28 mouse cellular contexts compared by ENCODE assay signal in the genomic region with DNA sequence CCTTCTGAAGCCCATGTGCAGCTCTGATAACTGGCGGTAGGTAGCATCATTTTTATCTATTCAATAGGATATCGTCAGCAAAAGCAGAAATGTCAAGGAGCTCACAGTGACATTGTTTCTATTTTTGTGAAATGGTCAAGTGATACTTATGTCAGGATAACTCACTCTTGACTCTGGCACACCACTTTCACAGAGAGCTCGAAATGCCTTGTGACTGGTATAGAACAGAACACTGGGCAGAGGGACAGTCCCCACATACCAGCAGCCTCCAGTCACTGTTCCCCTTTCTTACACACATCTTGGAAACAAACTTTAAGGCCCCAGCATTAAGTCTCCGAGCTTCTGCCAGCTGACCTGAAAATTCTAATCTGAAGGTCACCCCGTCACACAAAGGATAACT.
DNase-seq lines count a peak whose midpoint lies in the region; ATAC-seq and TF ChIP-seq lines count a peak whose summit lies in the region.
"Had no signal": no experiment of that assay in that cellular context is flagged by ENCODE, and none has a peak within 500 bp of the region (broad histone marks: within the 10 kb centered on the region; RNA-seq: fewer than 3 reads in every experiment).

No protein-coding gene starts in this region.

- no peaks in the 10 kb centered on the region for H3K27me3 ChIP-seq in heart, embryonic 10.5 days (ENCODE audit: insufficient read depth, poor library complexity, severe bottlenecking)
- no peaks in the 10 kb centered on the region for H3K27me3 ChIP-seq in heart, adult 2 months (ENCODE audit: control insufficient read depth, insufficient read depth, low read length)
- no peaks in the 10 kb centered on the region for H3K27me3 ChIP-seq in heart, embryonic 14.5 days (ENCODE audit: control insufficient read depth, insufficient read depth, low read length)
- H3K27me3 ChIP-seq in heart, postnatal 0 days (ENCODE audit: control insufficient read depth, insufficient read depth, low read length) = no peaks in the 10 kb centered on the region
- no peaks in the 10 kb centered on the region for H3K27me3 ChIP-seq in heart, embryonic 11.5 days (ENCODE audit: control insufficient read depth, insufficient read depth, low read length)
- H3K27me3 ChIP-seq: CH12.LX; embryonic facial prominence, embryonic 12.5 days; embryonic facial prominence, embryonic 15.5 days; forebrain, embryonic 12.5 days; forebrain, embryonic 15.5 days; hindbrain, embryonic 12.5 days; hindbrain, embryonic 15.5 days had no signal

- H3K9me3 ChIP-seq in heart, embryonic 10.5 days = no peaks in the 10 kb centered on the region
- H3K9me3 ChIP-seq in heart, embryonic 14.5 days (ENCODE audit: control insufficient read depth, low read length) = no peaks in the 10 kb centered on the region
- no peaks in the 10 kb centered on the region for H3K9me3 ChIP-seq in heart, postnatal 0 days (replicated peaks; ENCODE audit: control insufficient read depth, low read length)
- H3K9me3 ChIP-seq in heart, embryonic 11.5 days (replicated peaks; ENCODE audit: control insufficient read depth, low read length) = no peaks in the 10 kb centered on the region
- H3K9me3 ChIP-seq: embryonic facial prominence, embryonic 12.5 days; embryonic facial prominence, embryonic 15.5 days; forebrain, embryonic 12.5 days; forebrain, embryonic 15.5 days; hindbrain, embryonic 12.5 days; hindbrain, embryonic 15.5 days had no signal

- H3K79me2 ChIP-seq in heart, adult 2 months (replicated peaks; ENCODE audit: control insufficient read depth, insufficient read depth, low read length) = no peaks in the 10 kb centered on the region

- H3K4me1 ChIP-seq in heart, embryonic 10.5 days = peaks cover 11% of the 10 kb centered on the region; the same call in 1 of the 2 replicates
- no peaks in the 10 kb centered on the region for H3K4me1 ChIP-seq in heart, adult 2 months (ENCODE audit: control insufficient read depth, insufficient read depth, low read length)
- peaks cover 7 to 20% of the 10 kb centered on the region in 2 experiments; a peak in 3 of 4 replicates for H3K4me1 ChIP-seq in heart, embryonic 14.5 days (ENCODE audit: control insufficient read depth in 2 of 2, insufficient read depth in 2 of 2, low read length in 2 of 2)
- H3K4me1 ChIP-seq in heart, postnatal 0 days (ENCODE audit: control insufficient read depth, insufficient read depth) = 0 out of 2 replicates have a peak, but pooled peaks cover 9% of the 10 kb centered on the region
- no peaks in the 10 kb centered on the region for H3K4me1 ChIP-seq in heart, embryonic 11.5 days (ENCODE audit: control insufficient read depth, insufficient read depth, low read length)
- H3K4me1 ChIP-seq: embryonic facial prominence, embryonic 12.5 days; embryonic facial prominence, embryonic 15.5 days; forebrain, embryonic 12.5 days; forebrain, embryonic 15.5 days; hindbrain, embryonic 12.5 days; hindbrain, embryonic 15.5 days had no signal

- ATAC-seq in heart, embryonic 14.5 days (ENCODE audit: insufficient number of reproducible peaks, insufficient read depth, low FRiP score, low read depth) = peak; percentile 73; the same call in 1 of the 2 replicates
- ATAC-seq in heart, postnatal 0 days (ENCODE audit: insufficient read depth, low read depth) = peak; percentile 82
- ATAC-seq in heart, embryonic 11.5 days (replicated peaks; ENCODE audit: insufficient number of reproducible peaks, low FRiP score, low TSS enrichment) = no peak
- ATAC-seq: forebrain, embryonic 15.5 days; intestine, postnatal 0 days; Patski had no signal

- intact Hi-C loops in heart, adult 2 months (cut with DNase I) = no loop called here
- intact Hi-C loops in heart, postnatal 14 days (cut with DNase I) = no loop called here

- whole genome bisulfite sequencing in heart, embryonic 10.5 days = 41% methylated on average over 5 of the region's 5 CpGs
- 55% methylated on average over 5 of the region's 5 CpGs for whole genome bisulfite sequencing in heart, adult 2 months
- 34% methylated on average over 5 of the region's 5 CpGs for whole genome bisulfite sequencing in heart, embryonic 14.5 days
- 42% methylated on average over 5 of the region's 5 CpGs for WGBS in heart, postnatal 0 days
- WGBS in heart, embryonic 11.5 days (ENCODE audit: insufficient replicate concordance) = 55% methylated on average over 5 of the region's 5 CpGs

- peak; percentile 27 for DNase-seq in adrenal gland, adult 2 months
- no peak for DNase-seq in adrenal gland, adult 8-10 months
- no peak for DNase-seq in heart, embryonic 10.5 days (ENCODE audit: low spot score)
- DNase-seq in heart, adult 2 months = no peak
- no peak for DNase-seq in heart, postnatal 14 days
- DNase-seq in heart, postnatal 0 days (ENCODE audit: low spot score) = peak; percentile 75
- DNase-seq: adrenal gland, postnatal 10 days; B cell, adult 2 months; cerebellum, adult 11 months; cerebellum, adult 2 months; cerebellum, adult 9-11 months; cerebellum, postnatal 25 days; gastrocnemius, postnatal 10 days; gastrocnemius, postnatal 36 days; kidney, adult 2 months had no signal

- peak overlapping the region; percentile 59; the same call in 1 of the 2 replicates for H3K27ac ChIP-seq in heart, embryonic 10.5 days
- no peak overlapping the region for H3K27ac ChIP-seq in heart, adult 2 months
- peak overlapping the region; percentile 56 to 66 for H3K27ac ChIP-seq in heart, embryonic 14.5 days (replicated peaks in 1 of 2; ENCODE audit: control insufficient read depth in 1 of 2, insufficient read depth in 1 of 2, low read depth in 2 of 2, low read length in 2 of 2)
- peak overlapping the region; percentile 31; the same call in 1 of the 2 replicates for H3K27ac ChIP-seq in heart, postnatal 0 days (ENCODE audit: low read depth)
- H3K27ac ChIP-seq in heart, embryonic 11.5 days (ENCODE audit: low read depth, low read length) = no peak overlapping the region
- H3K27ac ChIP-seq: embryonic facial prominence, embryonic 12.5 days; embryonic facial prominence, embryonic 15.5 days; forebrain, embryonic 12.5 days; forebrain, embryonic 15.5 days; hindbrain, embryonic 12.5 days; hindbrain, embryonic 15.5 days; kidney, postnatal 0 days had no signal

- H3K36me3 ChIP-seq in heart, embryonic 10.5 days = no peaks in the 10 kb centered on the region
- H3K36me3 ChIP-seq in heart, adult 2 months (ENCODE audit: control insufficient read depth, insufficient read depth, low read length) = no peaks in the 10 kb centered on the region
- no peaks in the 10 kb centered on the region for H3K36me3 ChIP-seq in heart, embryonic 14.5 days (ENCODE audit: control insufficient read depth, insufficient read depth, low read length)
- no peaks in the 10 kb centered on the region for H3K36me3 ChIP-seq in heart, postnatal 0 days (replicated peaks; ENCODE audit: control insufficient read depth, insufficient read depth, low read length)
- H3K36me3 ChIP-seq in heart, embryonic 11.5 days (ENCODE audit: control insufficient read depth, insufficient read depth, low read length) = no peaks in the 10 kb centered on the region
- H3K36me3 ChIP-seq: embryonic facial prominence, embryonic 12.5 days; embryonic facial prominence, embryonic 15.5 days; forebrain, embryonic 12.5 days; forebrain, embryonic 15.5 days; G1E; hindbrain, embryonic 12.5 days; hindbrain, embryonic 15.5 days had no signal

- no peak for TF ChIP-seq EP300 in heart, adult 2 months (IDR thresholded peaks at IDR 0.05; ENCODE audit: insufficient read depth, low read depth, low read length)
- TF ChIP-seq EP300 in heart, postnatal 0 days (IDR thresholded peaks at IDR 0.05; ENCODE audit: low read depth) = no peak

- H3K9ac ChIP-seq in heart, adult 2 months (ENCODE audit: low read depth, low read length) = no peak overlapping the region
- H3K9ac ChIP-seq in heart, embryonic 14.5 days (ENCODE audit: low read length) = no peak overlapping the region
- no peak overlapping the region for H3K9ac ChIP-seq in heart, postnatal 0 days (replicated peaks; ENCODE audit: low read depth, low read length)
- H3K9ac ChIP-seq in heart, embryonic 11.5 days (ENCODE audit: low read depth, low read length) = no peak overlapping the region
- H3K9ac ChIP-seq: embryonic facial prominence, embryonic 12.5 days; embryonic facial prominence, embryonic 15.5 days; forebrain, embryonic 12.5 days; forebrain, embryonic 15.5 days; hindbrain, embryonic 12.5 days; hindbrain, embryonic 15.5 days had no signal

- peak overlapping the region; percentile 27; the same call in 1 of the 2 replicates for H3K4me2 ChIP-seq in heart, embryonic 14.5 days (ENCODE audit: low read length)
- no peak overlapping the region for H3K4me2 ChIP-seq in heart, postnatal 0 days (ENCODE audit: low read depth, low read length)
- no peak overlapping the region for H3K4me2 ChIP-seq in heart, embryonic 11.5 days
- H3K4me2 ChIP-seq: embryonic facial prominence, embryonic 12.5 days; embryonic facial prominence, embryonic 15.5 days; forebrain, embryonic 12.5 days; forebrain, embryonic 15.5 days; hindbrain, embryonic 12.5 days; hindbrain, embryonic 15.5 days had no signal

- TF ChIP-seq CTCF in heart, adult 2 months (IDR thresholded peaks at IDR 0.05) = no peak
- TF ChIP-seq CTCF in heart, postnatal 0 days (IDR thresholded peaks at IDR 0.05; ENCODE audit: low read depth) = no peak

- TF ChIP-seq POLR2A in heart, adult 2 months (IDR thresholded peaks at IDR 0.05; ENCODE audit: insufficient read depth, low read depth, low read length) = no peak

- no peak overlapping the region for H3K4me3 ChIP-seq in heart, embryonic 10.5 days
- no peak overlapping the region for H3K4me3 ChIP-seq in heart, adult 2 months
- H3K4me3 ChIP-seq in heart, embryonic 14.5 days (ENCODE audit: control insufficient read depth in 1 of 2, insufficient read depth in 1 of 2, low read depth in 1 of 2, low read length in 2 of 2) = no peak overlapping the region
- no peak overlapping the region for H3K4me3 ChIP-seq in heart, postnatal 0 days (ENCODE audit: low read depth, low read length)
- H3K4me3 ChIP-seq in heart, embryonic 11.5 days (ENCODE audit: low read depth, low read length) = no peak overlapping the region
- H3K4me3 ChIP-seq: embryonic facial prominence, embryonic 12.5 days; embryonic facial prominence, embryonic 15.5 days; forebrain, embryonic 12.5 days; forebrain, embryonic 15.5 days; hindbrain, embryonic 12.5 days; hindbrain, embryonic 15.5 days had no signal

Comparison
In these comparisons a context has a peak if more than half of its experiments do, and no peak if none do; other contexts are left out.
1. DNase-seq: peak in adrenal gland, adult 2 months (single experiment) and heart, postnatal 0 days (single experiment); none in adrenal gland, adult 8-10 months (single experiment), heart, embryonic 10.5 days (single experiment), heart, adult 2 months (0 of 2) and heart, postnatal 14 days (0 of 2).
2. H3K27ac ChIP-seq: peak in heart, embryonic 10.5 days (single experiment), heart, embryonic 14.5 days (2 of 2) and heart, postnatal 0 days (single experiment); none in heart, adult 2 months (single experiment) and heart, embryonic 11.5 days (single experiment).